Mouse (Mus musculus): ENCODE measurements around the gene Selenoo. TPM values are rescaled to one million over a fixed set of nuclear protein-coding genes. Genes with fewer than 3 reads are reported as not detected.

Selenoo gene
- 23.9 and 24.8 TPM in 2 replicates for polyA plus RNA-seq (2016; fragmentation: Nextera tagmentation; extraction: Ambion mirVana)

DNA sequence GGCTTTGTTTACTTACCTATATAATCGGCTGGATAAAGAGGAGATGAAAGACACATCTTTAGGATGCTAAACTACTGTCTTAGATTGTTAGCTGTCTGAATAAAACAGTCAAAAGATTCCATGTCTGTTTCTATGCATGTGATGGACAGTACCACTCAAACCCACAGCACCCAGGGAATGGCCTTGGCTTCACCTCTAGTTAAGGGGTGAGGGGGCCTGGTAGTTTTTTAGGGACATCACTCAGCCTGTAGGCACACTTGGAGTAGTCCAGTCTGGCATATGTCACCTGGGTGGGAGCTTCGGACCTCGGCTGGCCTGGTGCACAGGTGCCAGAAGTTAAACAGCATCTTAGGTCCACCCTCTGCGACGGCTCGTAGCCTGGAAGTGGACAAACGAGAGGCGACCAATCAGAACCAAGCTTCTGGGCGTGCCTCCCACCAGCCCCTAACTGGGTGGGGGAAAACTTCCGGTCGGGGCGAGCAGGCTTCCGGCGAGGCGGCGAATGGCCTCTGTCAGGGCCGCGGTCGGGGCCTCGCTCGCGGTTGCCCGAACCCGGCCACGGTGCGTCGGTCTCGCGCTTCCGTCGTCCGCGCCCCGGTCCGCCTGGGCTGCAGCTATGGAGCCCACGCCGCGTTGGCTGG lies at the start of gene Selenoo:
Gene Selenoo (plus strand): TSS at position 478 of the 641 bp plus-strand sequence.
- Histone ChIP-seq H3K27me3 (no peaks in the 10 kb centered on the region), H3K9me3 (replicated peaks) (no peaks in the 10 kb centered on the region), H3K36me3 (peaks cover 49% of the 10 kb centered on the region), H3K27ac (peak within 1 kb of the TSS; percentile 84), H3K9ac (peak within 1 kb of the TSS; percentile 95), H3K4me3 (peak within 1 kb of the TSS; percentile 95), H3K4me1 (peaks cover 20% of the 10 kb centered on the region), H3K4me2 (replicated peaks) (peak within 1 kb of the TSS; percentile 99)
- peak; percentile 95 for ATAC-seq (ENCODE audit: low FRiP score)
- WGBS = 2% methylated on average over 38 of the region's 38 CpGs

DNA sequence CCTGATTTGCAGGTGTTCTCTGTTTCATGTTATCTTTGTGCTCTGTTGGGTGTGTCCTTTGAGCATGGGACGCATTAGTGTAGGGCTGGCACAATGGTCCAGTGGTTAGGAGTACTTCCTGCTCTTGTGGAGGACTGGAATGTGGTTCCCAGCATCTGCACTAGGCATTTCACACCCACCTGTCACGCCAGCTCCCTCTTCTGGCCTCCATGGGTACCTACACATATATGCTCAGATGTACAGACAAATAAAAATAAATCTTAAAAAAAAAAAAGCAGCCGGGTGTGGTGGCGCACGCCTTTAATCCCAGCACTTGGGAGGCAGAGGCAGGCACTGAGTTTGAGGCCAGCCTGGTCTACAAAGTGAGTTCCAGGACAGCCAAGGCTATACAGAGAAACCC lies 44.5 kb upstream of the Selenoo start:
- H3K9me3 ChIP-seq (replicated peaks) = 0 out of 2 replicates have a peak, but pooled peaks cover 5% of the 10 kb centered on the region
- no peaks in the 10 kb centered on the region for H3K36me3 ChIP-seq
- 78% methylated on average over 5 of the region's 5 CpGs for WGBS
- H3K4me2 ChIP-seq (replicated peaks) = no peak overlapping the region
- no peak overlapping the region for H3K4me3 ChIP-seq
- ATAC-seq (ENCODE audit: low FRiP score) = no peak
- no peak overlapping the region for H3K27ac ChIP-seq
- H3K4me1 ChIP-seq = no peaks in the 10 kb centered on the region
- no peaks in the 10 kb centered on the region for H3K27me3 ChIP-seq
- no peak overlapping the region for H3K9ac ChIP-seq

DNA sequence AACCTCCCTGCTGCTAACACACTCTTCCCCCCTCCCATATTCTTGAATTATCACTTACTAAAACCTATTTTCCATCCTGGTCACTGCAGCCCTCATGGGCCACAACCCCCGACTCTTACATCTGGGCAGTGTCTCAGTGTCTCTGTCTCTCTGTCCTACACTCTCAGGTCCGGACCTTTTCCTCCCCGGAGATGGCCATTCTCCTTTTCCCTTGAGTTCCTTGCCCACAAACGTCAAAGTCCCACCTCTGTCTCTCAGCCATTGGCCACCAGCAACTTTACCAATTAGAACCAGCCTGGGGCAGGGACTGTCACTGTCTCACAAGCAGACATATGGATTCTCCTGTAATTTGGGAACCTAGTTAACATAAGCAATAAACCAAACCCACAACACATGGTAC lies 42.5 kb upstream of the Selenoo start:
- 0 out of 2 replicates have a peak, but pooled peaks cover 5% of the 10 kb centered on the region for H3K9me3 ChIP-seq (replicated peaks)
- H3K4me3 ChIP-seq = no peak overlapping the region
- no peak overlapping the region for H3K9ac ChIP-seq
- H3K4me2 ChIP-seq (replicated peaks) = no peak overlapping the region
- H3K27ac ChIP-seq = no peak overlapping the region
- H3K27me3 ChIP-seq = no peaks in the 10 kb centered on the region
- H3K4me1 ChIP-seq = no peaks in the 10 kb centered on the region
- no peak for ATAC-seq (ENCODE audit: low FRiP score)
- no peaks in the 10 kb centered on the region for H3K36me3 ChIP-seq
- 75% methylated on average over 4 of the region's 4 CpGs for WGBS

DNA sequence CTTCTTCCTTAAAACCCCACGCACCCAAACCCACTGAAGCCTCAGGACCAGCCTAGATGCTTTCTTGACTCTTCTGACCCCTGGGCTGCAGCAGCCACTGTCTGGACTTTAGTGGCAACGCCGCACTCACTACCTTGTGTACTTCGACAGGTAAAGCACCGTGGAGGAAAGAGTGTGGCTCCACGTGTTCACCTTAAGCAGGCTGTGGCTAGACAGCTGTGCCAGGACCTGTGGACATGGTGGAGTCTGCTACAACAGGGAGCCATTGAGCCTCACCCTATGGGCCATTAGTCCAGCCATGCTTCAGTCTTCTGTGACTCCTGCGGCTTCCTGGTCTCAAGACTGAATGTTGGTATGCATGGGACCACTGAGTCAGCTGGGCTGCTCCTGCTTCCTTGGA lies 34.2 kb upstream of the Selenoo start:
- H3K4me2 ChIP-seq (replicated peaks) = no peak overlapping the region
- no peak overlapping the region for H3K4me3 ChIP-seq
- WGBS = 90% methylated on average over 7 of the region's 7 CpGs
- H3K4me1 ChIP-seq = 0 out of 2 replicates have a peak, but pooled peaks cover 4% of the 10 kb centered on the region
- no peak overlapping the region for H3K9ac ChIP-seq
- no peaks in the 10 kb centered on the region for H3K36me3 ChIP-seq
- H3K27ac ChIP-seq = no peak overlapping the region
- H3K9me3 ChIP-seq (replicated peaks) = no peaks in the 10 kb centered on the region
- no peak for ATAC-seq (ENCODE audit: low FRiP score)
- H3K27me3 ChIP-seq = peaks cover 21% of the 10 kb centered on the region

DNA sequence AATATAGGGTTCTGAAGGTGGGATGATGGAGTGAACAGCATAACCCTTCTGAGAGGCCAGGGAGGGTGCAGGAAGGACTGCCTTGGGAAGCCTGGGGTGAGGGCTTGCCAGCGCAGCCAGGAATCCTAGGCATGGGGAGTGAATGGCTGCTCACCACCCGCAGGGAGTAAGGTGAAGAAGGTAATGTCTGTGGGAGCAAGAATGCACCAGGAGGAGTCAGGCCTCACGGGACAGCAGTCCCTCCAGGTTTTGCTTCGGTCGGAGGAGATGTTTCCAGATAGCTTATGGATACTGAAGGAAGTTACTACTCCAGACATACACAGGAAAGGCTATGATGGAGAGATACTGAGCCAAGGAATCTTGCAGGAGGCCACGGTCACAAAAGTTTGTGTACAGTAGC lies 30.1 kb upstream of the Selenoo start:
- H3K4me2 ChIP-seq (replicated peaks) = peak overlapping the region; percentile 89
- 0 out of 2 replicates have a peak, but pooled peaks cover 7% of the 10 kb centered on the region for H3K4me1 ChIP-seq
- no peaks in the 10 kb centered on the region for H3K36me3 ChIP-seq
- H3K9ac ChIP-seq = no peak overlapping the region
- peaks cover 40% of the 10 kb centered on the region for H3K27me3 ChIP-seq
- no peaks in the 10 kb centered on the region for H3K9me3 ChIP-seq (replicated peaks)
- 31% methylated on average over 6 of the region's 6 CpGs for WGBS
- H3K27ac ChIP-seq = no peak overlapping the region
- H3K4me3 ChIP-seq = no peak overlapping the region; the same call in 1 of the 2 replicates
- no peak for ATAC-seq (ENCODE audit: low FRiP score)

DNA sequence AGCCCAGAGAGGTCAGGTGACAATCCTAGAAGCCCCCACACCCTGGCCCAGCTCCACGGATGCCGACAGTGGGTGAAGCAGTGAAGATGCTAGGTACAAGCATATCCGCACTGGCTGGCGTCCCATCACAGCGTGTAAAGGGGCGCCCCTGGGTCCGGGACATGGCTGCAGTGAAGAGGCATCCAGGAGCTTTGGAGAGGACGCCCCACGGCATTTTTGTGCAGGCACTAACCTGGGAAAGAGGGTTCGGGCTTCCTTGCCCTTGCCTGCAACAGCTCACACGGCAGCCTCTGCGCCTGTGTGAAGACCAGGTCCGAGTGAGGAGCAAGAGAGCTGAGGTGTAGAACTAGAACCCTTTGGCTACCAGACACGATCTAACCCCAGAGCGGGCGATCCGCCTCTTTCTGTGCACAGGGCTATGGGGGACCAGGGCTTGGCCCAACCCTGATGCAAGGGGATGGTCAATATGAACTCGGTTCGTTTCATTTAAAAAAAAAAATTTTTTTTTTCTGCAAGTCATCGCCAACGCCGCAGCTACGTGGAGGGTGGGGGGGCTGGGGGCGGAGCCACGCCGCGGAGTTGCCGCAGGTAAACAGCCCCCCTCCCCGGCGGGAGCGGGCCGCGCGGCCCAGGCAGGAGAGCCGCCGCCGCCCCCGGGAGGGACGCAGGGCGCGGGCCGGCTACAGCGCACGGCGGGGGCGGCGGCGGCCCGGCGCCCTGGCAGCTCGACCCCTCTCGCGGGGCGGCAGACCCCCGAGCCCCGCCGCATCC lies 29.5 kb upstream of the Selenoo start, which contains the start of gene Panx2:
Gene Panx2 (plus strand): TSS at position 574 of the 771 bp plus-strand sequence.
- Histone ChIP-seq H3K36me3 (no peaks in the 10 kb centered on the region), H3K4me1 (0 out of 2 replicates have a peak, but pooled peaks cover 7% of the 10 kb centered on the region), H3K27me3 (peaks cover 40% of the 10 kb centered on the region), H3K4me3 (peak within 1 kb of the TSS; percentile 82), H3K9me3 (replicated peaks) (no peaks in the 10 kb centered on the region), H3K27ac (peak within 1 kb of the TSS; percentile 58), H3K4me2 (replicated peaks) (peak within 1 kb of the TSS; percentile 89), H3K9ac (peak within 1 kb of the TSS; percentile 90)
- 0 out of 2 replicates have a peak, but pooled peaks have one; percentile 33 for ATAC-seq (ENCODE audit: low FRiP score)
- WGBS = 2% methylated on average over 24 of the region's 57 CpGs

DNA sequence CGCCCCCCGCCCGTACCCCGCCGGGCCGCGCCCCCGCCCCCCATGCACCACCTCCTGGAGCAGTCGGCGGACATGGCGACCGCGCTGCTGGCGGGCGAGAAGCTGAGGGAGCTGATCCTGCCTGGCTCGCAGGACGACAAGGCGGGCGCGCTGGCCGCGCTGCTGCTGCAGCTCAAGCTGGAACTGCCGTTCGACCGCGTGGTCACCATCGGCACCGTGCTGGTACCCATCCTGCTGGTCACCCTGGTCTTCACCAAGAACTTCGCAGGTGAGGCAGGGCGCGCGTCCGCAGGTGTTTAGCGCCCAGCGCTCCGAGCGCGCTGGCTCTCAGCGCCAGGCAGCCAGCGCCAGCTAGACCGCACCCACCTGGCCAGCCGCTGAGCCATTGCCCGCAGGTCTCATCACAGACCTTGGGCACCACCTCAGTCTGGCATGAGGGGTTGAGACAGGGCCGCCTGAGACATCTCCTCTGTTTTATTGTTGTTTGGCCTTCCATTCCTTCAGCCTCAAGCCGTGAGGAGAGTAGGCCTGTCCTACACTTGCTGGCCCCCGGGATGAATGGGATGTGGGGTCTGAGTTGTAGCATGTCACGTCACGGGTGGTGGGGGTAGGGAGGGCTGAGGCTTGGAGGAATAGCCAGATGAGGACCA lies 28.7 kb upstream of the Selenoo start:
- ATAC-seq (ENCODE audit: low FRiP score) = peak; percentile 64
- 0 out of 2 replicates have a peak, but pooled peaks cover 7% of the 10 kb centered on the region for H3K4me1 ChIP-seq
- 1% methylated on average over 40 of the region's 48 CpGs for WGBS
- peak overlapping the region; percentile 82 for H3K4me3 ChIP-seq
- H3K9me3 ChIP-seq (replicated peaks) = no peaks in the 10 kb centered on the region
- peak overlapping the region; percentile 58; the same call in 1 of the 2 replicates for H3K27ac ChIP-seq
- H3K36me3 ChIP-seq = no peaks in the 10 kb centered on the region
- H3K9ac ChIP-seq = peak overlapping the region; percentile 90
- H3K27me3 ChIP-seq = peaks cover 43% of the 10 kb centered on the region
- H3K4me2 ChIP-seq (replicated peaks) = peak overlapping the region; percentile 89

DNA sequence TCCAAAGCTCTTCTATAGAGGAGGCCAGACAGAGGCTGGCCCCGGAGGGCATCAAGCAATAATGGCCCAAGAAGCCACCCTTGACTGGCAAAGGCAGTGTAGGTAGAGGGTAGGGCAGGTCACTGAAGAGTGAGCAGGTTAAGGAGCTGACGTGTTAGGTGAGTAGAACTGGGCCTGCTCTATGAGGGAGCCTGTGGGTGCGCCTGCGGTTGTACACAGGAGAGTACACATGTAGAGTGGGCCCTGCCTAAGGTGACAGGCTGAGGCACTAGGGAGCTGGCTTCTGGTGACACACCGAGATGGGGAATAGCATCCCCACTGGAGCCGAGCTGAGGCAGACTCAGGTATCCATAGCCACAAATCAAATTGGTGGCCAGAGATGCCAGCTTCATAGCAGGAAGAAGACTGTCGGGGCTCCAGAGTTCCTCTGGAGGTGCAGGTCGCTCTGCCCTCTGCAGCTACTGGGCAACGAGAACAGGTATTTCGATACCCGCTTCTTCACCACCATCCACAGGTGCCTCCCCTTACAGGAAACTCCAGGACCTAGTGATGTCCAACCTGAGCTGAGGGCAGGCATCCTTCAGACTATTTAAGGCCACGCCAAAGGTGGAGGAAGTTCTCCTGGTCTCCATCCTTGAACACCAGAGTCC lies 27.9 kb upstream of the Selenoo start:
- 82% methylated on average over 12 of the region's 12 CpGs for WGBS
- Histone ChIP-seq H3K36me3 (no peaks in the 10 kb centered on the region), H3K4me3 (peak overlapping the region; percentile 7; the same call in 1 of the 2 replicates), H3K4me2 (replicated peaks) (peak overlapping the region; percentile 89), H3K9me3 (replicated peaks) (no peaks in the 10 kb centered on the region), H3K9ac (peak overlapping the region; percentile 13; the same call in 1 of the 2 replicates), H3K27me3 (peaks cover 49% of the 10 kb centered on the region), H3K4me1 (0 out of 2 replicates have a peak, but pooled peaks cover 7% of the 10 kb centered on the region), H3K27ac (no peak overlapping the region)
- 0 out of 2 replicates have a peak, but pooled peaks have one; percentile 19 for ATAC-seq (ENCODE audit: low FRiP score)

- Histone ChIP-seq H3K4me1 (0 out of 2 replicates have a peak, but pooled peaks cover 7% of the 10 kb centered on the region), H3K27ac (no peak overlapping the region), H3K9ac (no peak overlapping the region), H3K27me3 (peaks cover 59% of the 10 kb centered on the region), H3K4me2 (replicated peaks) (no peak overlapping the region), H3K36me3 (no peaks in the 10 kb centered on the region), H3K9me3 (replicated peaks) (no peaks in the 10 kb centered on the region), H3K4me3 (no peak overlapping the region)
- ATAC-seq (ENCODE audit: low FRiP score) = no peak
- WGBS = 92% methylated on average over 6 of the region's 6 CpGs
These were observed 26.9 kb upstream of the Selenoo start for GRCm38 (mm10) chr15:89061761-89062517.

- no peak for ATAC-seq (ENCODE audit: low FRiP score)
- Histone ChIP-seq H3K4me2 (replicated peaks) (no peak overlapping the region), H3K36me3 (no peaks in the 10 kb centered on the region), H3K27me3 (peaks cover 61% of the 10 kb centered on the region), H3K9ac (no peak overlapping the region), H3K9me3 (replicated peaks) (no peaks in the 10 kb centered on the region), H3K4me3 (no peak overlapping the region), H3K4me1 (peaks cover 7% of the 10 kb centered on the region; the same call in 1 of the 2 replicates), H3K27ac (no peak overlapping the region)
- WGBS = 90% methylated on average over 5 of the region's 5 CpGs
These were observed 26.4 kb upstream of the Selenoo start for GRCm38 (mm10) chr15:89062518-89062910.

DNA sequence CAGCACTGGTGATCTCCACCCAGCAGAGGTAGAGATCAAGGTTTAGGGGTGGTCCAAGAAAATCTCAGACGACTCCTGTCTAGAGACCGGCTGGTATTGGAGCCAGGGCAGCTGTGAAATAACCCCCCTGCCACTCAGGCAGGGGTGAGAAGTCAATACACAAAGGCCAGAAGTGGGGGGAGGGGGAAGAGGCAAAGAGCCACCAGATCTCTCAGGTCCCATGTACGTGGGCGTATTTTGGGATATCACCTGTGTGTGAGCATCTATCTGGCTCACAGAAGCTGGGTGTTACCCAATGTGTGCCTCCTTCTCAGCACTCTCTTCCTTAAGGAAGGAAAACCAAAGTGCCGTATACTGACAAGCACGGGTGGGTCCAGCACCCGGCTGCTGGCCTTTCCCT lies 25.9 kb upstream of the Selenoo start:
- Histone ChIP-seq H3K27me3 (peaks cover 62% of the 10 kb centered on the region), H3K4me2 (replicated peaks) (no peak overlapping the region), H3K4me3 (no peak overlapping the region), H3K9me3 (replicated peaks) (no peaks in the 10 kb centered on the region), H3K36me3 (no peaks in the 10 kb centered on the region), H3K9ac (no peak overlapping the region), H3K27ac (no peak overlapping the region), H3K4me1 (peaks cover 9% of the 10 kb centered on the region; the same call in 1 of the 2 replicates)
- no peak for ATAC-seq (ENCODE audit: low FRiP score)
- WGBS = 80% methylated on average over 7 of the region's 7 CpGs
